Mouse (Mus musculus) stomach, embryonic 15.5 days (tissue): ENCODE measurements at regions not wholly inside any gene's neighbourhood (a gene's known extent, or its start where the extent isn't known, plus 50 kb on each side); places are given as distances from the start of the nearest gene placed in this dataset.

Experiments
- ATAC-seq: fragments of 200-750 bp; cut with Nextera tagmentation; 2 replicates; pipeline ENCODE4 v1.8.0; 2017; ENCODE audit warnings: low read depth, moderate number of reproducible peaks, moderate TSS enrichment; ENCODE audit not compliant: insufficient read depth, low FRiP score
- H3K27ac ChIP-seq: fragments of 300-500 bp; sonication (generic); 2 replicates; pipeline ENCODE4 v1.5.1; 2015; ENCODE audit warnings: mild to moderate bottlenecking, inconsistent platforms
- H3K27me3 ChIP-seq: fragments of 300-500 bp; sonication (generic); replicated peaks from 2 replicates; pipeline ENCODE4 v1.6.1; 2015; ENCODE audit warnings: inconsistent platforms
- H3K36me3 ChIP-seq: fragments of 300-500 bp; sonication (generic); 2 replicates; pipeline ENCODE4 v1.6.1; 2015; ENCODE audit warnings: inconsistent platforms
- H3K4me1 ChIP-seq: fragments of 300-500 bp; sonication (generic); 2 replicates; pipeline ENCODE4 v1.6.1; 2015; ENCODE audit warnings: inconsistent platforms
- H3K4me2 ChIP-seq: fragments of 300-500 bp; sonication (generic); 2 replicates; pipeline ENCODE4 v1.6.1; 2015; ENCODE audit warnings: mild to moderate bottlenecking, inconsistent platforms
- H3K4me3 ChIP-seq: fragments of 300-500 bp; sonication (generic); replicated peaks from 2 replicates; pipeline ENCODE4 v1.5.1; 2015; ENCODE audit warnings: inconsistent platforms
- H3K9ac ChIP-seq: fragments of 300-500 bp; sonication (generic); 2 replicates; pipeline ENCODE4 v1.6.1; 2015; ENCODE audit warnings: inconsistent platforms
- H3K9me3 ChIP-seq: fragments of 300-500 bp; sonication (generic); 2 replicates; pipeline ENCODE4 v1.6.1; 2016; ENCODE audit warnings: inconsistent platforms
- WGBS: fragments of 180-500 bp; shearing (Covaris S2); methylation state at CpG from one replicate; pipeline ENCODE4 v1.1.7; 2015; 5-methylcytosine and 5-hydroxymethylcytosine counted together

DNA sequence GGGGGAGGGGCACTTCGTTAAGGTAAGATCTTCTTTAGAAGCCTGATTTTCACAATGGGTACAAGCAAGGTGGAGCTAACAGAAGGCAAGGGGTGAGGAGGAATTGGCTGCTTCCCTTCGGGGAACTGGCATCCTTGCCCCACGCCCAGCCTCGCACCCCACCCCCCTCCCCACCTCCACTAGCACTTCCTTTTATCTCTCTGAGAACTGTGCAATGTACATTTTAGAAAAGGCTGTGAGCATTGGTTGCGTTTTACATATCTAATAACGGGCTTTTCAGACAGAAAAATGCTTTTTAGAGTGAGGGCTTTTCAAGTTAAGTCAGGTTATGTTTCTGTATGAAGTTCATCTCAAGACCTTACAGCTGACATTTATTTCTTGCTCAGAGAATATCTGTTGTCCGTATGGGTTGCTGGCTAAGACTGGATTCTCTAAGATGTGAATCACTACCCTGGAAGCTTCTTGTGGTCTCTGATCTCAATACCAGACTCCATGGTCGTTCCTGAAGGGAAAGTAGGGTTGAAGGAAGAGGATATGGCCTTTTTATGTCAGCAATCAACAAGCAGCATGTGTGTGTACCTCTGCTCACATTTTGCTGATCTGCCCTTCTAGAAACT, 199.1 kb downstream of the Klf6 start:
- Histone ChIP-seq H3K4me2 (no peak overlapping the region; the same call in 1 of the 2 replicates), H3K36me3 (no peaks in the 10 kb centered on the region), H3K27me3 (no peaks in the 10 kb centered on the region), H3K9ac (no peak overlapping the region), H3K4me3 (no peak overlapping the region), H3K9me3 (no peaks in the 10 kb centered on the region), H3K4me1 (0 out of 2 replicates have a peak, but pooled peaks cover 5% of the 10 kb centered on the region), H3K27ac (peak overlapping the region; percentile 21; the same call in 1 of the 2 replicates)
- ATAC-seq, result no peak
- WGBS, result 37% methylated on average over 8 of the region's 8 CpGs

GRCm38 (mm10) chr13:6062305-6062704, 201.0 kb downstream of the Klf6 start:
- no peak overlapping the region for H3K9ac ChIP-seq
- H3K36me3 ChIP-seq, result no peaks in the 10 kb centered on the region
- no peaks in the 10 kb centered on the region for H3K27me3 ChIP-seq
- no peaks in the 10 kb centered on the region for H3K9me3 ChIP-seq
- no peak overlapping the region for H3K4me3 ChIP-seq
- ATAC-seq, result no peak
- 0 out of 2 replicates have a peak, but pooled peaks cover 5% of the 10 kb centered on the region for H3K4me1 ChIP-seq
- no peak overlapping the region for H3K4me2 ChIP-seq
- H3K27ac ChIP-seq, result no peak overlapping the region
- WGBS, result 74% methylated on average over 4 of the region's 4 CpGs

DNA sequence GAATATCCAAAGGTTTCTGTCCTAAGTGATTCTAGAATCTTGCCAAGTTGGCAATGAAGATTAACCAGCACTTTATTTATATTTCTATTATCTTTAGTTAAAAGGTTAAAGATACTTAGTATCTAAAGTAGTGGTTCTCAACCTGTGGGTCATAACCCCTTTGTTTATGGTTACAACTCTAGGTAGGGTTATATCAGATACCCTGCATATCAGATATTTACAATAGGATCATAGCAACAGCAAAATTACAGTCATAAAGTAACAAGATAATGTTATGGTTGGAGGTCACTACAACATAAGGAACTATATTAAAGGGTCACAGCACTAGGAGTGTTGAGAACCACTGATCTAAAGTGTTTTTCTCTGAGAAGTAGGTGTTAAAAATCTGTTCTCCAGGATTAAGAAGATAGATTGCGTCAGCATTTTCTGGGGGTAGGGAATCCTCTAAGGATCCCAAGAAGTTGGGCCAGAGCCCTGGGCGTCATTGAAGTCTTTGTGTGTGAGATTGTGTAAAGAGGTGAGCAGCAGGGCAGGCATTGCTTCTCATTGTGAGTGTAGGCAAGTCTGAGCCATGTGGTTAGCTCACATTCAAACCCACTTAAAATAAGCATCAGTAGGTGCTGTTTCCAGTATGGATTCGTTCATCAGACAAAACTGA, 201.6 kb downstream of the Klf6 start:
- no peak overlapping the region for H3K4me3 ChIP-seq
- H3K4me2 ChIP-seq, result no peak overlapping the region
- 72% methylated on average over 3 of the region's 3 CpGs for WGBS
- H3K36me3 ChIP-seq, result no peaks in the 10 kb centered on the region
- 0 out of 2 replicates have a peak, but pooled peaks cover 5% of the 10 kb centered on the region for H3K4me1 ChIP-seq
- no peak overlapping the region for H3K9ac ChIP-seq
- ATAC-seq, result no peak
- H3K27me3 ChIP-seq, result no peaks in the 10 kb centered on the region
- no peak overlapping the region for H3K27ac ChIP-seq
- no peaks in the 10 kb centered on the region for H3K9me3 ChIP-seq

DNA sequence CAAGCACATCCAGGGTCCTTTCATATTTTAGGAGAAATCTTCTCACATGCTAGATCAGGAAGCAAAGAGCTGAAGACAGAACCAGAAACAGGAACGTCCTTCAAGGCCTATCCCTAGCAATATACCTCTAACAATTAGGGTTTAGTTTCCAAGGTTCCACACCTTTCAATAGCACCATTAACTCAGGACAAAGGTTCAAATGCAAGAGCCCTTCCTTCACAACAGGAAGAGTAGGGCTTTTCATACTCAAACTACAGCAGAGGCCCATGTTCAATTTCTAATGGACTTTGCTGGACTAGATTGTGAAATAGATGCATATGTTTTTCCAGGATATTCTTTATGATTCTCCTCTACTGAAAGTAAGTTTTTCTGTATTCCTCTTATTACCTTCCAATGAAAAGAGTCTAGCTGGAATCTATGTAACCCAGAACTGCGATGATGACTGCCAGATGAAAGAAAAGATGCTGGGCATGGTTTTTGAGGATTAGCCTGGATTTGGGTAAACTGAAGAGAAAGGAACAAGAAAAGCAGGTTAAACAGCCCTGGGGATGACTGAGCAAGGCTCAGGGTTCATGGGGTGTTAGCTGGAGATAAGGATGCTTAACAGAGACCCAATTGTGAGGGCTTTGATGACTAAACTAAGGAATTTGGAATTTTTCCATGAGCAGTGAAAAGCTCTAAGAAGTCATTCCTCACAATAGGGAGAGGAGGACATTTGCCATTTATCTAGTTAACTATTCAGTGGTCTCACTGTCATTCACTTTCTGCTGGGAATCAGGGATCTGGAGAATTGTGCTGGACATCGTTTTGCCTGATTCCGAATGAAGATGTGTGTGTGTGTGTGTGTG, 215.9 kb downstream of the Klf6 start:
- H3K4me1 ChIP-seq, result no peaks in the 10 kb centered on the region
- no peak for ATAC-seq
- H3K9ac ChIP-seq, result no peak overlapping the region
- no peaks in the 10 kb centered on the region for H3K36me3 ChIP-seq
- H3K9me3 ChIP-seq, result no peaks in the 10 kb centered on the region
- H3K27me3 ChIP-seq, result no peaks in the 10 kb centered on the region
- no peak overlapping the region for H3K4me3 ChIP-seq
- WGBS, result 74% methylated on average over 4 of the region's 4 CpGs
- H3K4me2 ChIP-seq, result no peak overlapping the region
- no peak overlapping the region; the same call in 1 of the 2 replicates for H3K27ac ChIP-seq

DNA sequence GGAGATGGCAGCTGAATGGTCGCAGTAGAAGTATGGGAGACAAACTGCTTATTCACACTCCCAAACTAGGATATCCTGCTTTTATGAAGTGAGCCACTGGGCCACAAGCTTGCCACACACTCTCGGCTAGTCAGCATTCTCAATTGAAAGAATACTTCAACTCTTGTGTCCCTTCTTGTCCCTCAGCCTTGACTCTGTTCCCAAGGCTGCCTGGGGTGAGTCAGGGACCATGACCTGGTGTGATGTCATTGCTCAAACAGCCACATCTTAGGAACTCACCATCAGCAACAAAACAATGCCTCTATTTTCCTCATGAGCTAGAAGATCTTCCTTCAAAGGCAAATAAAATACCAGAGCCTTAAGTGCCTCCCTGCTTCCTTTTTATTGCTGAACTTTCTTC, 224.6 kb downstream of the Klf6 start:
- ATAC-seq, result no peak
- Histone ChIP-seq H3K27ac (no peak overlapping the region), H3K4me2 (no peak overlapping the region), H3K9ac (no peak overlapping the region), H3K9me3 (no peaks in the 10 kb centered on the region), H3K4me1 (no peaks in the 10 kb centered on the region), H3K36me3 (no peaks in the 10 kb centered on the region), H3K27me3 (no peaks in the 10 kb centered on the region), H3K4me3 (no peak overlapping the region)
- 65% methylated on average over 2 of the region's 2 CpGs for WGBS

GRCm38 (mm10) chr13:6109018-6109657, 247.9 kb downstream of the Klf6 start:
- WGBS, result 80% methylated on average over 7 of the region's 7 CpGs
- Histone ChIP-seq H3K9me3 (no peaks in the 10 kb centered on the region), H3K4me1 (no peaks in the 10 kb centered on the region), H3K27me3 (no peaks in the 10 kb centered on the region), H3K4me2 (no peak overlapping the region), H3K9ac (no peak overlapping the region), H3K27ac (no peak overlapping the region), H3K4me3 (no peak overlapping the region), H3K36me3 (no peaks in the 10 kb centered on the region)
- no peak for ATAC-seq

DNA sequence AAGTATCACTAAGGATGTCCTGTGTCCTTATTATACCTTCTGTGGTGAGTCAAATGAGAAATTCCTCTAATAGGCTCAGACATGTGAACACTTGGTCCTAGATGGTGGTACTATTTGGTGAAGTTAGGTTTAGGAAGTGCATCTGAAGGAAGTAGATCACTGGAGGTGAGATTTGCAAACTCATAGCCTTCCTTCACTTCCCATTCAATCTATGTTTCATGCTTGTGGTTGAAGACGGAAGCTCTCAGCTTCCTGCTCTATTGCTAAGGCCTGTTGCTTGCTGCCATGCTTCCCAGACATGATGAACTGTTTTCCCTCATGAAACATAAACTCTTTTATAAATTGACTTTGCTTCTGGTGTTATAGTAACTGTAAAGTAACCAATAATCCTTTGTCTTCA, 258.4 kb downstream of the Klf6 start:
- no peak overlapping the region for H3K4me3 ChIP-seq
- H3K9ac ChIP-seq, result no peak overlapping the region
- no peak overlapping the region for H3K4me2 ChIP-seq
- WGBS, result 84% methylated on average over 1 of the region's 1 CpGs
- no peaks in the 10 kb centered on the region for H3K9me3 ChIP-seq
- no peaks in the 10 kb centered on the region for H3K36me3 ChIP-seq
- H3K4me1 ChIP-seq, result no peaks in the 10 kb centered on the region
- H3K27me3 ChIP-seq, result no peaks in the 10 kb centered on the region
- ATAC-seq, result no peak
- no peak overlapping the region for H3K27ac ChIP-seq

DNA sequence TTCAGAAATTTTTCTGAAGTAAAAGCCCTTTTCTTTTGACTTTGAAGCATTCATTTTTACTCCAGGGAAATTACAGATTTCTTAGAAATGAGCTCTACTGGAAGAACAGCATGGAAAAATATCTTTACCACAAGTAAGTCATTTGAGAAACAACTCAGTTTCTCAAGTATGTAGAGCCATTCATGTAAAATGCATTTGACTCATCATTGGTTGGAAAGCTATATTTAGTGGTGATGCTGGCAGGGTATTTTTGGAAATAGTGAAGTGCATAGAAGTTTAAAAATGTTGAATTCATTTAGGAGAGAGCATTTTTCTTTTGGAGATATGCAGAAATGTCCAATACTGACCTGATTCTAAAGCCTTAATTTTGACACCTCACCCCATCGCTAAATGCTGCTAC, 266.0 kb downstream of the Klf6 start:
- H3K4me1 ChIP-seq, result no peaks in the 10 kb centered on the region
- H3K27ac ChIP-seq, result no peak overlapping the region
- no peaks in the 10 kb centered on the region for H3K36me3 ChIP-seq
- no peak overlapping the region for H3K4me2 ChIP-seq
- ATAC-seq, result no peak
- H3K4me3 ChIP-seq, result no peak overlapping the region
- no peak overlapping the region for H3K9ac ChIP-seq
- H3K27me3 ChIP-seq, result no peaks in the 10 kb centered on the region
- no peaks in the 10 kb centered on the region for H3K9me3 ChIP-seq
- WGBS, result 90% methylated on average over 1 of the region's 1 CpGs

DNA sequence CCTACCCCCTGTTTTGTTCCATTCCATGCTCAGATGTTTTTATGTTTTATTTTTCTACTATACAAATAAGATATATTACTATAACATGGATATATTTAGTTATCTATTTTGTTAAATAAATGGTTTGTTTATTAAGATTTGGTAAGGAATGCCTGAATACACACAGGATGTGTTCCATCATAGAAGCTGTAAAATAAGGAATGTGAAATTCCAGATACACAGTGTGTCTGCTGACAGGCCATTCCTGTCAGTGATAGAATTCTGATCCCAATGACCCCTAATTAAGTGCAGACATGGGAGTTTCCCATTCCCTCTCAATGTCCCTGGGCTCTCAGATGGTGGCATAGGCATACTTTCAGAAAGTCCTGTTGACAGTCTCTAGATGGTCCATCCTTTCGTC, 267.6 kb downstream of the Klf6 start:
- Histone ChIP-seq H3K27me3 (no peaks in the 10 kb centered on the region), H3K27ac (no peak overlapping the region), H3K9ac (no peak overlapping the region), H3K4me3 (no peak overlapping the region), H3K36me3 (no peaks in the 10 kb centered on the region), H3K4me2 (no peak overlapping the region), H3K4me1 (no peaks in the 10 kb centered on the region), H3K9me3 (no peaks in the 10 kb centered on the region)
- 72% methylated on average over 1 of the region's 1 CpGs for WGBS
- no peak for ATAC-seq

GRCm38 (mm10) chr13:6131363-6131762, 270.1 kb downstream of the Klf6 start:
- H3K4me1 ChIP-seq, result no peaks in the 10 kb centered on the region
- no peaks in the 10 kb centered on the region for H3K27me3 ChIP-seq
- H3K36me3 ChIP-seq, result no peaks in the 10 kb centered on the region
- ATAC-seq, result no peak
- H3K9me3 ChIP-seq, result no peaks in the 10 kb centered on the region
- no peak overlapping the region for H3K9ac ChIP-seq
- no peak overlapping the region for H3K4me2 ChIP-seq
- no peak overlapping the region for H3K27ac ChIP-seq
- WGBS, result 58% methylated on average over 2 of the region's 2 CpGs
- H3K4me3 ChIP-seq, result no peak overlapping the region

DNA sequence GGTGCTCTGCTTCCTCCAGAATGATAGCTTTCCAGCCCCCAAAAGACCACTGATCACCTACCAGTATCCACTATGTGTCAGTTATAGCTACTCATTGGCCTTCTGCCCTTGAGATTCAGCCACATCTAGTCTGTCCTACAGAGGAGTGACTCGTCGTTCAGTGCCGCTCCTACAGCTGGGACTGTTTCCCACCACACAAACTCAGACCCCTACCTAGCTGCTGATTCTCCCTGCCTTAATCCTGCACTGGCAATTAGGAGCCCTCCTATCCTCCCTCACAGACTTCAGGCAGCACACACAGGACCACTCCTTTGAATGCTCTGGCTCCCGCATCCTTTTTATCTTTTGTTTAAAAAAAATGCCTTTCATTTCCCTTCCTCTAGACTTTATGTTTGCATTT, 275.9 kb downstream of the Klf6 start:
- Histone ChIP-seq H3K4me2 (no peak overlapping the region), H3K27me3 (no peaks in the 10 kb centered on the region), H3K9ac (no peak overlapping the region), H3K4me1 (no peaks in the 10 kb centered on the region), H3K36me3 (no peaks in the 10 kb centered on the region), H3K27ac (no peak overlapping the region), H3K9me3 (no peaks in the 10 kb centered on the region), H3K4me3 (no peak overlapping the region)
- 37% methylated on average over 4 of the region's 4 CpGs for WGBS
- no peak for ATAC-seq

DNA sequence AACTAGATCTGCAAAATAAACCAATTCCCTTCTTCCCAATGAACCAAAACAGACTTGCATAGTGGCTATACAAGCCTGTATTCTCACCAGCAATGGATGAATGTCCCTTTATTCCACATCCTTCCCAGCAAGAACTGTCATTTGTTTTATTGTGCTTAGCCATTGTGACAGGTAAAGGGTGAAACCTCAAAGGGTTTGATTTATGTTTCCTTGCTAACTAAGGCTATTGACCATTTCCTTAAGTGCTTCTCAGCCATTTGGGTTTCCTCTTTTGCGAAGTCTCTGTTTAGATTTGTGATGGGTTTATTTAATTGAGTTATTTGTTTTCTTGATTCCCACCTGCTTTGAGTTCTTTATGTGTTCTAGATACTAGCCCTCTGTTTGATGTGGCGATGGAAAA, 281.5 kb downstream of the Klf6 start:
- Histone ChIP-seq H3K9me3 (no peaks in the 10 kb centered on the region), H3K27me3 (no peaks in the 10 kb centered on the region), H3K4me1 (no peaks in the 10 kb centered on the region), H3K27ac (no peak overlapping the region), H3K4me3 (no peak overlapping the region), H3K36me3 (no peaks in the 10 kb centered on the region), H3K9ac (no peak overlapping the region), H3K4me2 (no peak overlapping the region)
- WGBS, result 38% methylated on average over 2 of the region's 2 CpGs
- ATAC-seq, result no peak
